Mouse (Mus musculus) heart, adult 2 months (tissue): ENCODE measurements around the gene Nek8.

Experiments
- CTCF ChIP-seq: fragments of 200-600 bp; IDR thresholded peaks from 2 replicates; pipeline ENCODE4 v1.8.1; 2022; ENCODE audit warnings: antibody characterized with exemption, mild to moderate bottlenecking, moderate library complexity
- POLR2A ChIP-seq: fragments of 200-500 bp; IDR thresholded peaks from 2 replicates; pipeline ENCODE4 v1.6.1; 2011; ENCODE audit warnings: mild to moderate bottlenecking, low read depth, low read length, control low read depth; ENCODE audit not compliant: insufficient read depth

GRCm38 (mm10) chr11:78182450-78182849 lies 6.0 kb upstream of the Nek8 start:
- TF ChIP-seq POLR2A = no peak
- no peak for TF ChIP-seq CTCF
